Mouse (Mus musculus): ENCODE data around the gene Trim25.

Trim25 gene

GRCm38 (mm10) chr11:89064312-89064711 lies 65.1 kb downstream of the Trim25 start:
- DNase-seq (ENCODE audit: low read depth): peak; percentile 39

- peak; percentile 72 for DNase-seq (ENCODE audit: low read depth)
Measured at GRCm38 (mm10) chr11:89065297-89065696, 66.1 kb downstream of the Trim25 start.

- DNase-seq (ENCODE audit: low read depth): no peak
Measured at GRCm38 (mm10) chr11:89066126-89066525, 67.0 kb downstream of the Trim25 start.

GRCm38 (mm10) chr11:89066750-89067149 lies 67.6 kb downstream of the Trim25 start, which contains the start of gene Dgke:
Gene Dgke (minus strand): TSS chr11:89066850.
- DNase-seq (ENCODE audit: low read depth): no peak

- DNase-seq (ENCODE audit: low read depth): no peak
Measured at GRCm38 (mm10) chr11:89067301-89067822, 68.2 kb downstream of the Trim25 start.

GRCm38 (mm10) chr11:89067871-89068490 lies 68.8 kb downstream of the Trim25 start:
- no peak for DNase-seq (ENCODE audit: low read depth)

- no peak for DNase-seq (ENCODE audit: low read depth)
Measured at GRCm38 (mm10) chr11:89068649-89069048, 69.5 kb downstream of the Trim25 start.

GRCm38 (mm10) chr11:89069303-89069702 lies 70.1 kb downstream of the Trim25 start:
- DNase-seq (ENCODE audit: low read depth): peak; percentile 90

Data from induced T-regulatory cell, adult 2 months (primary cell).